Mouse (Mus musculus) embryonic fibroblast, embryonic 13.5 days (primary cell): Measurements from ENCODE around the gene Nkain1. TPM values are rescaled to one million over a fixed set of nuclear protein-coding genes. Genes with fewer than 3 reads are reported as not detected.

Experiments used
- H3K27ac ChIP-seq: 2 replicates; pipeline ENCODE4 v1.5.1; 2012; ENCODE audit warnings: low read length, control low read depth, inconsistent platforms; ENCODE audit not compliant: insufficient read depth
- H3K4me1 ChIP-seq: 2 replicates; pipeline ENCODE4 v1.6.1; 2011; ENCODE audit warnings: low read length; ENCODE audit not compliant: control insufficient read depth, insufficient read depth
- H3K4me3 ChIP-seq: 2 replicates; pipeline ENCODE4 v1.5.1; 2011; ENCODE audit warnings: mild to moderate bottlenecking, control low read depth, low read length; ENCODE audit not compliant: insufficient read depth
- CTCF ChIP-seq: IDR thresholded peaks from 2 replicates; pipeline ENCODE4 v1.5.1; 2011; ENCODE audit warnings: mild to moderate bottlenecking, control low read depth, low read length, moderate library complexity, borderline replicate concordance; ENCODE audit not compliant: insufficient read depth
- POLR2A ChIP-seq: IDR thresholded peaks from 2 replicates; pipeline ENCODE4 v1.6.1; 2011; ENCODE audit warnings: low read depth, mild to moderate bottlenecking, control low read depth, low read length, moderate library complexity
- polyA plus RNA-seq: library from polyadenylated mRNA; stranded (reverse); fragments of >200 nt; gene quantifications from 2 replicates; pipeline ENCODE4 v1.2.4, GENCODE M21; 2011; ENCODE audit warnings: low read depth; ENCODE audit not compliant: missing spikeins, insufficient read length

The Nkain1 gene
- polyA plus RNA-seq, 1 experiment: 31.8 TPM

- TF ChIP-seq CTCF: no peak
- no peak for TF ChIP-seq POLR2A
- Histone ChIP-seq H3K4me1 (no peaks in the 10 kb centered on the region), H3K4me3 (no peak overlapping the region), H3K27ac (no peak overlapping the region)
Observed at GRCm38 (mm10) chr4:130570941-130571720, 2.8 kb downstream of the Nkain1 start.

DNA sequence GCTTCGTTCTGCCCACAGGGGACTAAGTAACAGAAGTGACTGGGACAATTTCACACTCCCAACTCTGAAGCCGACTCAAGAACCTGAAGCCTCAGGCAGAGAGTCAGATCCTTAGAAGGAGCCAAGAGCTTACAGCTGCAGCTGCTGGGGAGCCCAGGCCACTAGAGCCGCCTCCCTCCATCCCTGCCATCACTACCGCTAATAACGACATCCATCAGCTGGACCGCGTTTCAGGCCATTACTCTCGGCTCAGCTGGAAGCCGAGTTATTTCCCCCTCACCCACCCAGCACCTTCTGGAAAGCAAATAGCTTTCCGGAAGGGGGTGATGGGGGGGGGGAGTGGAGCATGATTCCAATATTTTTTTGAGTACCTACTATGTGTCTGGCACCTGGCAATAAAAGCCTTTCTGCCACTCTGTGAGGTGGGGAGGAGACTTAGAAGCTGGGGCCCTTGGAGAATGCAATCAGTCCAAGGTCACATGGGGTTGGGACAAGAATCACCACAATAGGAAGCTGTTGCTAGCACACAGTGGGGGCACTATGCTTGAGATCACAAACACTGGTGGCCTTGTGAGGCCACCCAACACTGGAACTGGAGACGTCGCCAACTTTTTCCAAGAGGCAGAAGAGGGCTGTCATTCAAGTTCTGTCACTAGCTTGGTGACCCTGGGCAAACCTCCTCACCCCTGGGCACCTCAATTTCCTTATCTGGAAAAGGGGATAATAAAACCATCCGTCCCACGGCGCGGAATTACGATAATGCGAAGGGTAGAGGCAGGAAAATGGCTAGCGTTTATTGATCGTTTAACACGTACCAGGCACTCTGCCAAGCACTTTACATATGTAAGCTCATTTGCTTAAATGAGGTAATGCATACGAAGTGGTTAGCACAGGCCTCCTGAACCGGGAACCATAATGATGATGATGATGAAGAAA is 5.7 kb downstream of the Nkain1 start:
- Histone ChIP-seq H3K27ac (no peak overlapping the region), H3K4me1 (no peaks in the 10 kb centered on the region), H3K4me3 (no peak overlapping the region)
- TF ChIP-seq POLR2A (no peak), CTCF (no peak)

DNA sequence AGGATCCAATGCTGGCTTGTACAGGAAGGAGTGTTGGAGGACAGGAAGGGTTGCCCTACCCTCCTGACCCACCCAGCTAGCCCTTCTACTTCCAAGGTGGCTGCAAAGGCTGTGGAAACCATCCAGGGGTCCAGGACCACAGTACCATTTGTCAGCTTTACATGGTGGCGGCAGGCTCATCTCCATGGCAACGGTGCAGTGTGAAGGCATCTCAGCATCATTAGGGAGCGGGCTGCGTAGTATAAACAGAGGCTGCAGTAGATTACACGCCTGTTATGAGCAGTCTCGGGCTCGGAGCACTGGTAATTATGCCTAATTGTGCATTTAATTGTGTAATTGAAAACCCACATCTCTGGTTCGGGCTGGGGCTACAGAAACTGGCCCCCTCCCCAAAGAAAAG is 10.2 kb downstream of the Nkain1 start:
- H3K27ac ChIP-seq: no peak overlapping the region
- no peak for TF ChIP-seq POLR2A
- no peak for TF ChIP-seq CTCF
- no peaks in the 10 kb centered on the region for H3K4me1 ChIP-seq
- H3K4me3 ChIP-seq: no peak overlapping the region

DNA sequence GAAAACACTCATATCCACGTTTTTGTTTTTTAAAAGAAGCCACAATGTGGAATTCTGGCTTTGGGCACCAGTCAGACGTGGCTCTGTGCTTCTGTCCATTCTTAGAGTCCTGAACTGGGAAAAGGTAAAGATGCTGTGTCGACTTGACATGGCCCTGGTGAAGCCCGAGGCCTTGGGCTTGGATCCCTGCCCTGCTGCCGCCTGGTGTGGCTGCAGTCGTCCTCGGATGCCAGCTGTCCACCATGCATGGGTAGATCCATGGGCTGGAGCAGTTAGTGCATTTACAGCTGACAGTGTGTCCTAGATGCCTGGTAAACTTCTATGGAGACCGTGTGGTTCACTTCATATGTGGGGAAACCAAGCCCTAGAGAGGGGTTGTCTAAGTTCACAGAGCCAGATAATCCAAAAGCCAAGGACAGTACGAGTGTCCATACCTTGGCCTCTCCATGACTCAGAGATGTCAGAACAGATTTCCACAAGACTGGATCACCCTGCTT is 10.7 kb downstream of the Nkain1 start:
- no peak overlapping the region for H3K27ac ChIP-seq
- H3K4me3 ChIP-seq: no peak overlapping the region
- H3K4me1 ChIP-seq: no peaks in the 10 kb centered on the region
- TF ChIP-seq CTCF: no peak
- TF ChIP-seq POLR2A: no peak

- no peak overlapping the region for H3K27ac ChIP-seq
- TF ChIP-seq CTCF (no peak), POLR2A (no peak)
- no peaks in the 10 kb centered on the region for H3K4me1 ChIP-seq
- no peak overlapping the region for H3K4me3 ChIP-seq
Observed at GRCm38 (mm10) chr4:130560576-130561310, 13.2 kb downstream of the Nkain1 start.

GRCm38 (mm10) chr4:130559220-130559619 is 14.8 kb downstream of the Nkain1 start:
- no peaks in the 10 kb centered on the region for H3K4me1 ChIP-seq
- no peak for TF ChIP-seq CTCF
- H3K4me3 ChIP-seq: no peak overlapping the region
- no peak overlapping the region for H3K27ac ChIP-seq

DNA sequence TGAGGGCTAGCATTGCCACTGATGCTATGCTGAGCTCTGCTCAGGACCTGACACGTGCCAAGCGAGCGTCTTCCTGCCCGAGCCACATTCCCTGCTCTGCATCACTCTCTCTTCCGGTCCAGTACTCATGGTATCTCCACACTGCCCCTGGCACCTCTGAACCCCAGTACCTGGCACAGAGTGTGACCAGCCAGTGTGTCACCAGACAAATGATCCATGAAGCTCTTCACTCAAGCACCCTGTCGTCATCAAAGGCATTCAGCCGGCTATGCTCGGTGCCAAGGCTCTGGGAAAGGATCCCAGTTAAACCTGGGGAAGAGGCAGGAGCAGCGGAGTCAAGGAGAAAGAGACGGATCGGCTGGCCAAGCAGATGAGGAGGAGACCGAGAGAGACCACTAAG is 16.1 kb downstream of the Nkain1 start:
- TF ChIP-seq CTCF (no peak), POLR2A (no peak)
- no peak overlapping the region for H3K27ac ChIP-seq
- H3K4me1 ChIP-seq: no peaks in the 10 kb centered on the region
- H3K4me3 ChIP-seq: no peak overlapping the region

DNA sequence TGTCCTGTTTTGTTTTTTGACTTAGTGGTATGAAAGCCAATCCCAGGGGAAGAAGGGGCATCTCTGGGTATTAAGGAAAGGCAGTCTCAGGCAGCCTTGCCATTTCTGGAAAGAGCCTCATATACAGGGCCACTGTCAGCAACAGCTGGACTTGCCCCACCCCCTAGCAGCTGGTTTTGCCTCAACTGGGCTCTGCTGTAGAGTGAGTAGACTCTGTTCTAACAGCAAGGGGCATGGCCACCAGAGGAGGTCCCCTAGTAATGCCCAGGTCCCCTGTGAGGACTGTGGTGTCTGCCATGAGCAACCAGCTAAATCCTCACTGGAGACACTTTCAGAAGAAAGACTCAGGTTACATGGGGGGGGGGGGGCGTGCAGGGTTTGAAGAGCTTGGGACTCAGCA is 17.0 kb downstream of the Nkain1 start:
- H3K4me3 ChIP-seq: no peak overlapping the region
- H3K27ac ChIP-seq: no peak overlapping the region
- TF ChIP-seq CTCF: no peak
- TF ChIP-seq POLR2A: no peak
- peaks cover 4% of the 10 kb centered on the region; the same call in 1 of the 2 replicates for H3K4me1 ChIP-seq

DNA sequence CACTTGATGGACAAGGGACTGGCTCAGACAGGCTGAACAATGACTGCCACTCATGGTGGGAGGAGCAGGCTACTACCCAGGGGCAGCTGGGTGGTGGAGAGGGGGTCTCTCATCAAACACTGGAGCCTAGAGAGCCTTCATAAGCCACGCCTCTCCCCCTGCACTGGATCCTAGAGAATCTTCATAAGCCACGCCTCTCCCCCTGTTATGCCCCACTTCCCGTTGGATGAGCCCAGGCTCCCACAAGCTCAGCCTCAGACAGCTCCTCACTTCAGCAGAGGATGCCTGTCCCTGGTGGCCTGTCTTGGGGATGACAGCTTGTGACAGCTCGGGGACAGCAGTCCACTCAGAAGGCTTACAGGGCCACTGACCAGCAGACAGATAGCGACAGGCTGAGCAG is 17.7 kb downstream of the Nkain1 start:
- H3K4me1 ChIP-seq: peaks cover 4% of the 10 kb centered on the region; the same call in 1 of the 2 replicates
- H3K27ac ChIP-seq: no peak overlapping the region
- H3K4me3 ChIP-seq: no peak overlapping the region
- TF ChIP-seq CTCF: no peak
- TF ChIP-seq POLR2A: no peak
